Mouse (Mus musculus): Measurements from ENCODE around the gene Mroh2a. TPM values are rescaled to one million over a fixed set of nuclear protein-coding genes. Genes with fewer than 3 reads are reported as not detected.
A peak's percentile ranks its signal among the peaks of the same experiment; 100 is the strongest.

Gene Mroh2a
- total RNA-seq, 2 experiments from 2014 or later = 0.05 TPM; not detected in 1

GRCm38 (mm10) chr1:88233421-88234247, 6.8 kb downstream of the Mroh2a start:
- no peak for ATAC-seq (replicated peaks; ENCODE audit: low FRiP score, low TSS enrichment, poor library complexity, severe bottlenecking)

DNA sequence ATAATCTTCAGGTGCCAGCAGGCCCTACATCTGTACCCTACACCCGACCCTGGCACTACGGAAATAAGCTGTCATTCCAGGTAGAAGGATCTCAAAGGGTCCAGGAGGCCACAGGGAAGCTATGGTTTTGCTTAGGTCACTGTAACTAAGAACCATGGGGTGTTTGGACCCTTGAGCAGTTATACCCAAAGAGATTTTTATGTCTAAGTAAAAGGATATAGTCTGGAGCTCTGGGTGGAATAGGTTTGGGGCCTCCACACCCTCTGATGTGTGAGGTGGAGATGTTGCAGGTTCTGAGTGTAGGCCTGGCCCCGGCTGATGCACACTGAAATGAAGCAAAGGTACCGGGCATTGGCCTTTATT, 7.4 kb downstream of the Mroh2a start:
- ATAC-seq (replicated peaks; ENCODE audit: low FRiP score, low TSS enrichment, poor library complexity, severe bottlenecking) = no peak

GRCm38 (mm10) chr1:88234646-88235045, 7.9 kb downstream of the Mroh2a start:
- no peak for ATAC-seq (replicated peaks; ENCODE audit: low FRiP score, low TSS enrichment, poor library complexity, severe bottlenecking)

DNA sequence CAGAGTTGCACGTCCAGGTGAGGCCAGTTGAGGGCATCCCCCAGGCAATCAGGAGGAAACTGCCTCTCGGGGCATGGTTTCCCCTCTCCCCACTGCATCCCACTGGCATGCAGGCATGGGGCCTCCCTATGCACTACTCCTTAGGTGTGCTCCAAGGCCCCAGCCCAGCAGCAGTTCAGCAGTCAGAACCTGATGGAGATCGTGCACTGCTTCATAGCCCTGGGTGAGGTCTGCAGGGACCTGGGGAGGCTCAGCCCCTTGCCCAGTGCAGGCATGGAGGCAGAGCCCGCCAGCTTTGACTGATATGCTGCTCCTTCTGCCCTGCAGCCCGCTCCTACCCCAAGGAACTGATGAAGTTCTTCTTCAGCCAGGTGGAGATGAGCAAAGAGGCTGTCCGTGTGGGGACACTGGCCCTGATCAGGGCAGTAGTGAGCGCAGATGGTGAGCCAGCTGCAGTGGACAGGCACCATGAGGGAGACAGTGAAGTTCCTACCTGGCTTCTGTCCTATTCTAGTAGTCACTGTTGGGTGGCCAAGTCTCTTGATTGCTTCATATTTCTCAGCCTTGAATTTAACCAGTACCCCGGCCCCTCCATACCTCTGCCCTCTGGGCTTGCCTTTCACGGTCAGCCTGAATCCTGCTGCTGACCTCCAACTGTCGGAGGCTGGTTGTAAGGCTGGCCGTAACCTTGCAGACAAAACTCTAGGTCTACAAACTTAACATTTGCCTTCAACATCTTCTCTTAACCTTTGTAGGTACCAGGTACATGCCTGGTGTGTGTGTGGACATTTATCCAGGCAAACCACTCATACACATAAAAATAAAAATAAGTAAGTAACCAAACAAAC, 8.5 kb downstream of the Mroh2a start:
- ATAC-seq (replicated peaks; ENCODE audit: low FRiP score, low TSS enrichment, poor library complexity, severe bottlenecking) = no peak

DNA sequence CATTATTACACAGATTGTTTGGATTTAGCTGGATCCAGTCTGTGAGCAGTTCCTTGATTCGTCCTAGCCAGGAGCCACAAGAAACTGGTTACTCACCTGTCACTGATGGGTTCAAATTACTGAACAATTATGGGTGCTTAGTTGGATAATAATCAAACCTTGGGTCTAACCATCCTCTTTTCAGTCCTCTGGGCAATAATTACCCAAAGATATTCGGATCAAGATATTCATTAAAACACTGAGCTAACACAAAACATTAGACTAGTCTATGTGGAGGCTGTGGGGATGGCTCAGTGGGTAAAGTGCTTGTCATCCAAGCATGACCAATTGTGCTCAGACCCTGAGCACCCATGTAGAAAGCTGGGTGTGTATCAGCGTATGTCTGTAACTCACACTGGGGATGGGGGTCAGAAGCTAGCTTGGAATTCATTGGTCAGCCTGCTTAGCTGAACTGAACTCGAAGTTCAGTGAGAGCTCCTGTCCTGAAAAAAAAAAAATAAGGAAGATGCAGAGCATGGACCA, 9.2 kb downstream of the Mroh2a start:
- no peak for ATAC-seq (replicated peaks; ENCODE audit: low FRiP score, low TSS enrichment, poor library complexity, severe bottlenecking)

DNA sequence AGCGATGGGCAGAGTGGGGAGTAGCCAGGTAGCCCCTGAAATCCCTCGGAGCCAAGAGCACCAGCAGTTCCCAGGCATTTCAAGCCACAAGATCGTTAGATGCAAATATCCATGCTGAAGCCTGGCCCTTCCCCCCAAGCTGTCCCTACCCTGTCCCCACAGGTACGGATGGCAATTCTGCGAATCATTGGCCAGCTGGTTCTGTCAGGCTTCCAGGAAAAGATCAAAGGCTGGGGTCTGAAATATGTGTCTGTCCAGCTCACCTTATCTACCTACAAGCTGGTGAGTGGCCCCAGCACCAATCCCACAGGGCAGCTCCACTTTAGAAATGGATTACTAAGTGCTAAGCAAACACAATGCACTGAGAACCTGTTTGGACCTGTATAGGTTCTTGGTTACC, 10.5 kb downstream of the Mroh2a start:
- no peak for ATAC-seq (replicated peaks; ENCODE audit: low FRiP score, low TSS enrichment, poor library complexity, severe bottlenecking)

DNA sequence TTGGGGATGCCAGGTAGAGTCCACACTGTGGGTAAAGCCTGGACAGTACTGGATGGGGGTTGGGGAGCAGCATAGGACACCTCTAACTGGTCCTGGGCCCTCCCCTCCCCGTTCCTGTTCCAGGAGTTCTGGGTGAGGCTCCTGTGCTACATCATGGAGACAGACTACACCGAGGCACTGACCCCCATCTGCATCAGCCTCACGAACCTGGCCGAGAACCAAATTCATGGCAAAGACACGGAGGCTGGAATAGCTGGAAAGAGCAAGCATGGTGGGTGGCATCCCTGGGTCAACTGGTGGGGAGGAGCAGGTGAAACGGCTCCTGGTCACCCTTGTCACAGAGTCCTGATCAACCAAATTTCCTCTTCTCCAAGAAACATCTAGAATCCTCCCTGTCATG, 12.0 kb downstream of the Mroh2a start:
- ATAC-seq (replicated peaks; ENCODE audit: low FRiP score, low TSS enrichment, poor library complexity, severe bottlenecking) = no peak

DNA sequence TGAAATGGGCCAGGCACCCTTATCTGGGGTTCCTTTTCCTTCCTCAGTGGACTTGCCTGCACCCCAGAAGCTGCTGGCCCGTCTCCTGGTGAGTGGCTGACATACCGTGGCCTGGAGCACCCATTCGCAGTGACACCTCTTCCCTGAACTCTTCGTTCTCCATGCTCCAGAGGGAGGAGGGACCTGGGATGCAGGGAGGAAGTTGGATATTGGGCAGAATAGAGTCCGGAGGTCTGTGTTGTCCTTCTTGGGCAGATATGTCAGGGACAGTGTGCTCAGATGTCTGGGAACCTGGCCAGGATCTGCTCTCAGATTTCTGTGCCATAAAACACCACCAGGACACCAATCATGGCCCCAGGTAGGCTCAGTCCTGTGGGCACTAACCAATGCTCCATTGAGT, 13.3 kb downstream of the Mroh2a start:
- ATAC-seq (replicated peaks; ENCODE audit: low FRiP score, low TSS enrichment, poor library complexity, severe bottlenecking) = no peak

GRCm38 (mm10) chr1:88240579-88240978, 13.8 kb downstream of the Mroh2a start:
- no peak for ATAC-seq (replicated peaks; ENCODE audit: low FRiP score, low TSS enrichment, poor library complexity, severe bottlenecking)

GRCm38 (mm10) chr1:88243861-88244260, 17.1 kb downstream of the Mroh2a start:
- no peak for ATAC-seq (replicated peaks; ENCODE audit: low FRiP score, low TSS enrichment, poor library complexity, severe bottlenecking)

- no peak for ATAC-seq (replicated peaks; ENCODE audit: low FRiP score, low TSS enrichment, poor library complexity, severe bottlenecking)
Measured at GRCm38 (mm10) chr1:88245881-88246280, 19.1 kb downstream of the Mroh2a start.

- no peak for ATAC-seq (replicated peaks; ENCODE audit: low FRiP score, low TSS enrichment, poor library complexity, severe bottlenecking)
Measured at GRCm38 (mm10) chr1:88246386-88246785, 19.6 kb downstream of the Mroh2a start.

DNA sequence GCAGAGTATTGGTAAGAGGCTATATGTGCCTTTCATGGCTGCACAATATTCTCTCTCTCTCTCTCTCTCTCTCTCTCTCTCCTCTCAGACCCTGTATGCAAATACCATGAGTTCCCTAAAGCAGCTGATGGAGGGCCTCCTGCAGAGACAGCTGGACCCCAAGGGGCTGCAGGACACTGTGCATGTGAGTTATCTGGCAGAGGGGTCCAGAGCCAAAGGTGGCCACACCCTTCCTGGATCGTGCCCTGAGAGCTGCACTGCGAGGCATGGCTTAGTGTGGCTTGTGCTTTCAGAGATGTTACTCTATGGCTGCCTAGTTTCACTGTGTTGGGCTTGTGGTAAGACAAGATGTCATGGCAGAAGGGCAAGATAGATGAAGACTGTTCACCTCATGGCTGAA, 20.9 kb downstream of the Mroh2a start:
- ATAC-seq (replicated peaks; ENCODE audit: low FRiP score, low TSS enrichment, poor library complexity, severe bottlenecking) = no peak

DNA sequence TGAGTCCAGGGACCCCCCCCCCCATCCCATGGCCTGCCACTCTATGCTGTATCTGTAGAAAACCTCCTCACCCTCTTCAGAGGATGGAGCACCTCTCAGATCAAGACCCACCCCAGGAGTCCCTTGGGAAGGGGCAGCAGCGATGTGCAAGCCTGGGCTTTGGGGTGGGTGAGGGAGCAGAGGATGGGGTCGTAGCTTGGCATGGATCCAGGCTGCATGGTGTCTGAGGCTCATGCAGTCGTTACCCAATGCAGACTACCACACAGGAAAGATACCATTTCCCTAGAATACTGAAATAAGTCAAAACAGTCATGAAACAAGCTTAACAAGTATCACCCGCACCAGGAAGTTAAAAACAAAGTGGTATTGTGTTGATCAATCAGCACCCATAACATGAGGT, 21.9 kb downstream of the Mroh2a start:
- no peak for ATAC-seq (replicated peaks; ENCODE audit: low FRiP score, low TSS enrichment, poor library complexity, severe bottlenecking)

- peak; percentile 0; the same call in 1 of the 2 replicates for ATAC-seq (replicated peaks; ENCODE audit: low FRiP score, low TSS enrichment, poor library complexity, severe bottlenecking)
Measured at GRCm38 (mm10) chr1:88249596-88249995, 22.8 kb downstream of the Mroh2a start.

GRCm38 (mm10) chr1:88250023-88250422, 23.2 kb downstream of the Mroh2a start:
- ATAC-seq (replicated peaks; ENCODE audit: low FRiP score, low TSS enrichment, poor library complexity, severe bottlenecking) = no peak

DNA sequence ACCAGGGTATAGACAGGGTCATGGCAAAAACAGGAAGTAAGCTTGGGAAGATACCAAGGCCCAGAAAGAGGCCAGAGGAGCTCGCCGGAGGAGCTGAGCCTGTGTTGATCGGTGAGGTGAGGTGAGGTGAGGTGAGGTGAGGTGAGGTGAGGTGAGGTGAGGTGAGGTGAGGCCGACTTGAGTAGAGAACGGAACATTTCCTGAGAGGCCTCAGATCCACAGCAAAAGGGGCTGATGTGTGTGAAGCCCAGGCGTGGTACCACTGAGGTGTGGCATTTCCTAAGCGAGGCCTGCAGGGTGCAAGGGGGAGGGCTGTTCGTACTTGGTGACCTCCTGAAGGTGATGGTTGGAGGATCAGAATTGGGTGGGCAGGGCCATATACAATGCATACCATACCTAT, 26.3 kb downstream of the Mroh2a start:
- ATAC-seq (replicated peaks; ENCODE audit: low FRiP score, low TSS enrichment, poor library complexity, severe bottlenecking) = no peak

DNA sequence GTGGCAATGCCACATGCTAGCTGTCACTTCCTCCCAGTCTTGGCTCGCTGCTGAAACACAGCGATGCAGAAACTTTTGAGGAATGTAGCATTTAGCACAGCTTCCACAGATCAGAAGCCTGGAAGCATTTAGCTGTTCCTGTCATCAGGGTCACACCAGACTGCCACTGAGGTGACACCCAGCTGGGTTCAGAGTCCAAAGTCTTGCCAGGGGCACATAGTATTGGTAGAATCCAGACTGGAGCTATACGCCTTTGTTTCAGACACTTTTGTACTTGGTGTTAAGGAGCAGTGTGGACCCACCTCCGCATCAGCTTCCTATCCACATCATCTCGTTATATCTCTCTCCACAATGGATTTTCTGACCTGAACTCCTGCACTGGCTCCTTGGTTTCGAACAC, 26.8 kb downstream of the Mroh2a start:
- peak; percentile 6 for ATAC-seq (replicated peaks; ENCODE audit: low FRiP score, low TSS enrichment, poor library complexity, severe bottlenecking)

DNA sequence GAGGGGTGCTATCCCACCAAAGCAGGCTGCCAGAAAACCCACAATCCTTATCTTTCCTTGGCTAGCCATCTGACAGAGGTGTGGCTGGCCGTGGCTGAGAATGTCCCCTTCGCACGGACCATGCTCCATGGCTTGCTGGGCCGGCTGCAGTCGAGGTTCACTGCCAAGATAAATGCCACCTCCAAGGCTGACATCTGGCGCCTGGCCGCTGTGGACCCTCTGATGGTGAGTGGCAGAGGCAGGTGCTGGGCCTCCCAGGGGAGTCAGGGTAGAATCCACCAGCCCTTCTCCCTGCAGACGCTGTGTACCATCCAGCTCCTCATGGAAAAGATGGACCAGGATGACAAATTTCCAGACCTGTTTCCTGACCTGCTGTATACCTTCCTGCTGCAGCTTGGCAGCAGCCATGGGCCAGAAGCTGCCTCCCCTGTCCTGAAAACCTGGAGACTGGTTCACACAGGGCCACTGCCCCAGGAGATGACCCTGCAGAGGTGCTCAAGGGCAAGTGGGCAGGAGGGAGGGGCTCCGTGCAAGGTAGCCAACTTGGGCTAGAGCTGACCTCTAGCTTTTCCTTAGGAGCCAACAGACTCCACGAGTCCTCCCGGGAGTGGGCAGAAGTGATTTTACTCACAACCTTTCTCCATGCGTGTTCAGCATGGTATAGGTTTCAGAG, 28.1 kb downstream of the Mroh2a start:
- no peak for ATAC-seq (replicated peaks; ENCODE audit: low FRiP score, low TSS enrichment, poor library complexity, severe bottlenecking)

- ATAC-seq (replicated peaks; ENCODE audit: low FRiP score, low TSS enrichment, poor library complexity, severe bottlenecking) = no peak
Measured at GRCm38 (mm10) chr1:88255466-88255857, 28.7 kb downstream of the Mroh2a start.

Data from megakaryocyte-erythroid progenitor cell, adult 5-6 weeks (primary cell).